Mouse (Mus musculus) central nervous system, embryonic 14 days (tissue): ENCODE data around the gene Gm19668. TPM values are rescaled to one million over a fixed set of nuclear protein-coding genes. Genes with fewer than 3 reads are reported as not detected.

Source experiments
- polyA plus RNA-seq: library from polyadenylated mRNA; depleted of rRNA; stranded (reverse); fragments of >200 nt; gene quantifications from 2 replicates; pipeline ENCODE4 v1.2.3, GENCODE M21; 2012; rRNA removed

The Gm19668 gene
- polyA plus RNA-seq, result not detected in 2 replicates

GRCm38 (mm10) chr10:77798921-77799508 is at the start of gene Gm19668:
TSS of gene Gm19668 (minus strand) at chr10:77799133.

GRCm38 (mm10) chr10:77846503-77846902 is 47.6 kb upstream of the Gm19668 start, which contains the start of gene Gm36176:
TSS of gene Gm36176 (plus strand) at chr10:77846803.

GRCm38 (mm10) chr10:77835647-77836046 is 36.7 kb upstream of the Gm19668 start, which contains the start of gene Krtap10-10:
TSS of gene Krtap10-10 (plus strand) at chr10:77835947.

GRCm38 (mm10) chr10:77826951-77827350 is 28.0 kb upstream of the Gm19668 start, which contains the start of gene Krtap10-4:
TSS of gene Krtap10-4 (minus strand) at chr10:77827095.

GRCm38 (mm10) chr10:77814382-77814781 is 15.4 kb upstream of the Gm19668 start, which contains the start of gene Gm2696:
TSS of gene Gm2696 (plus strand) at chr10:77814682.

GRCm38 (mm10) chr10:77811743-77812142 is 12.8 kb upstream of the Gm19668 start, which contains the start of gene Gm9507:
TSS of gene Gm9507 (minus strand) at chr10:77811843.

GRCm38 (mm10) chr10:77794976-77795375 is 4.0 kb downstream of the Gm19668 start, which contains the start of gene Gm9639:
TSS of gene Gm9639 (minus strand) at chr10:77795076.

GRCm38 (mm10) chr10:77787876-77788275 is 11.1 kb downstream of the Gm19668 start, which contains the start of gene Gm7137:
TSS of gene Gm7137 (minus strand) at chr10:77788200.

GRCm38 (mm10) chr10:77782442-77782841 is 16.5 kb downstream of the Gm19668 start, which contains the start of gene Gm3250:
TSS of gene Gm3250 (minus strand) at chr10:77782542.

GRCm38 (mm10) chr10:77776844-77777243 is 22.1 kb downstream of the Gm19668 start, which contains the start of gene Gm7138:
TSS of gene Gm7138 (minus strand) at chr10:77776944.

GRCm38 (mm10) chr10:77771225-77771624 is 27.7 kb downstream of the Gm19668 start, which contains the start of gene Gm3238:
TSS of gene Gm3238 (minus strand) at chr10:77771325.

GRCm38 (mm10) chr10:77759582-77759981 is 39.4 kb downstream of the Gm19668 start, which contains the start of gene Gm3233:
TSS of gene Gm3233 (minus strand) at chr10:77759682.

GRCm38 (mm10) chr10:77751254-77751653 is 47.7 kb downstream of the Gm19668 start, which contains the start of gene Gm9736:
TSS of gene Gm9736 (minus strand) at chr10:77751354.

Other genes starting within 250 kb of the Gm19668 start
- gene Pttg1ip, start 217.4 kb downstream of the Gm19668 start, polyA plus RNA-seq, result 68.2 and 79.0 TPM in 2 replicates
- 396 and 401 TPM in 2 replicates for gene Sumo3, start 193.0 kb downstream of the Gm19668 start, polyA plus RNA-seq
- 97.1 and 120 TPM in 2 replicates for gene Gm49325, start 192.9 kb downstream of the Gm19668 start, polyA plus RNA-seq
- gene Ube2g2, start 176.9 kb downstream of the Gm19668 start, polyA plus RNA-seq, result 63.3 and 68.8 TPM in 2 replicates
- gene Tspear, start 112.6 kb downstream of the Gm19668 start, polyA plus RNA-seq, result 0.48 and 1.0 TPM in 2 replicates
- not detected in 2 replicates for gene Gm19402, start 108.4 kb downstream of the Gm19668 start, polyA plus RNA-seq
- not detected in 2 replicates for gene Gm9508, start 101.9 kb downstream of the Gm19668 start, polyA plus RNA-seq
- not detected in 2 replicates for gene Gm10272, start 92.5 kb downstream of the Gm19668 start, polyA plus RNA-seq
- gene Gm10024, start 87.7 kb downstream of the Gm19668 start, polyA plus RNA-seq, result not detected in 2 replicates
- gene Gm10142, start 83.3 kb downstream of the Gm19668 start, polyA plus RNA-seq, result not detected in 2 replicates
- not detected in 2 replicates for gene Krtap12-1, start 78.5 kb downstream of the Gm19668 start, polyA plus RNA-seq
- gene Gm10100, start 72.6 kb downstream of the Gm19668 start, polyA plus RNA-seq, result not detected in 2 replicates
- gene Gm18596, start 56.5 kb downstream of the Gm19668 start, polyA plus RNA-seq, result not detected in 2 replicates
- gene Gm9736, start 47.8 kb downstream of the Gm19668 start, polyA plus RNA-seq, result not detected in 2 replicates
- not detected in 2 replicates for gene Gm3233, start 39.5 kb downstream of the Gm19668 start, polyA plus RNA-seq
- gene Gm3238, start 27.8 kb downstream of the Gm19668 start, polyA plus RNA-seq, result not detected in 2 replicates
- not detected in 2 replicates for gene Gm7138, start 22.2 kb downstream of the Gm19668 start, polyA plus RNA-seq
- not detected in 2 replicates for gene Gm3250, start 16.6 kb downstream of the Gm19668 start, polyA plus RNA-seq
- gene Gm7137, start 10.9 kb downstream of the Gm19668 start, polyA plus RNA-seq, result not detected in 2 replicates
- not detected in 2 replicates for gene Gm9639, start 4.1 kb downstream of the Gm19668 start, polyA plus RNA-seq
- not detected in 2 replicates for gene Gm9507, start 12.7 kb upstream of the Gm19668 start, polyA plus RNA-seq
- gene Gm2696, start 15.5 kb upstream of the Gm19668 start, polyA plus RNA-seq, result not detected in 2 replicates
- not detected in 2 replicates for gene Krtap10-4, start 28.0 kb upstream of the Gm19668 start, polyA plus RNA-seq
- gene Krtap10-10, start 36.8 kb upstream of the Gm19668 start, polyA plus RNA-seq, result not detected in 2 replicates
- gene Gm36176, start 47.7 kb upstream of the Gm19668 start, polyA plus RNA-seq, result not detected in 2 replicates
- not detected in 2 replicates for gene Gm10318, start 53.7 kb upstream of the Gm19668 start, polyA plus RNA-seq
- not detected in 2 replicates for gene Gm3285, start 62.8 kb upstream of the Gm19668 start, polyA plus RNA-seq
- gene Lrrc3, start 103.4 kb upstream of the Gm19668 start, polyA plus RNA-seq, result 7.8 and 8.8 TPM in 2 replicates
- 5.5 and 5.7 TPM in 2 replicates for gene Trpm2, start 171.4 kb upstream of the Gm19668 start, polyA plus RNA-seq
- gene 1810043G02Rik, start 179.4 kb upstream of the Gm19668 start, polyA plus RNA-seq, result 56.4 and 61.4 TPM in 2 replicates
- gene Pfkl, start 210.9 kb upstream of the Gm19668 start, polyA plus RNA-seq, result 127 and 130 TPM in 2 replicates
- gene Dnmt3l, start 242.8 kb upstream of the Gm19668 start, polyA plus RNA-seq, result 0.10 TPM in 1 of 2 replicates, not detected in the other
- gene Aire, start 244.5 kb upstream of the Gm19668 start, polyA plus RNA-seq, result 0.57 and 0.96 TPM in 2 replicates